Mouse (Mus musculus) testis, adult 2 months (tissue): Measurements from ENCODE around the gene Dok4. TPM values are rescaled to one million over a fixed set of nuclear protein-coding genes. Genes with fewer than 3 reads are reported as not detected.
A peak's percentile ranks its signal among the peaks of the same experiment; 100 is the strongest.
"Not testable (repeated sequence)": the region's sequence is repeated elsewhere in the genome, so short reads cannot be mapped to it uniquely, and the experiment has no call there.

ENCODE experiments used
- H3K27ac ChIP-seq: fragments of 200-500 bp; 2 replicates; pipeline ENCODE4 v1.5.1; 2012; ENCODE audit warnings: low read depth, low read length; ENCODE audit not compliant: control insufficient read depth, insufficient read depth
- H3K27me3 ChIP-seq: fragments of 200-500 bp; 2 replicates; pipeline ENCODE4 v1.6.1; 2012; ENCODE audit warnings: mild to moderate bottlenecking, low read length, moderate library complexity; ENCODE audit not compliant: control insufficient read depth, insufficient read depth
- H3K36me3 ChIP-seq: fragments of 200-500 bp; 2 replicates; pipeline ENCODE4 v1.6.1; 2012; ENCODE audit warnings: mild to moderate bottlenecking, low read length; ENCODE audit not compliant: control insufficient read depth, insufficient read depth
- H3K4me1 ChIP-seq: fragments of 200-500 bp; 2 replicates; pipeline ENCODE4 v1.6.1; 2012; ENCODE audit warnings: low read length; ENCODE audit not compliant: control insufficient read depth, insufficient read depth
- H3K4me3 ChIP-seq: fragments of 200-500 bp; 2 replicates; pipeline ENCODE4 v1.5.1; 2012; ENCODE audit warnings: low read depth, mild to moderate bottlenecking, low read length, moderate library complexity, mixed read lengths; ENCODE audit not compliant: control insufficient read depth
- CTCF ChIP-seq: fragments of 200-500 bp; IDR thresholded peaks from 2 replicates; pipeline ENCODE4 v1.5.1; 2012; ENCODE audit warnings: low read depth, mild to moderate bottlenecking, inconsistent platforms, low read length, moderate library complexity; ENCODE audit not compliant: control insufficient read depth, insufficient read depth, insufficient replicate concordance
- POLR2A ChIP-seq: fragments of 200-500 bp; IDR thresholded peaks from 2 replicates; pipeline ENCODE4 v1.6.1; 2012; ENCODE audit warnings: low read depth, mild to moderate bottlenecking, inconsistent platforms, low read length, moderate library complexity; ENCODE audit not compliant: control insufficient read depth
- polyA plus RNA-seq: library from polyadenylated mRNA; depleted of rRNA; stranded (reverse); fragments of >200 nt; gene quantifications from 2 replicates; pipeline ENCODE4 v1.2.3, GENCODE M21; 2012

Gene Dok4
- polyA plus RNA-seq, 1 experiment, result 1.5 TPM

DNA sequence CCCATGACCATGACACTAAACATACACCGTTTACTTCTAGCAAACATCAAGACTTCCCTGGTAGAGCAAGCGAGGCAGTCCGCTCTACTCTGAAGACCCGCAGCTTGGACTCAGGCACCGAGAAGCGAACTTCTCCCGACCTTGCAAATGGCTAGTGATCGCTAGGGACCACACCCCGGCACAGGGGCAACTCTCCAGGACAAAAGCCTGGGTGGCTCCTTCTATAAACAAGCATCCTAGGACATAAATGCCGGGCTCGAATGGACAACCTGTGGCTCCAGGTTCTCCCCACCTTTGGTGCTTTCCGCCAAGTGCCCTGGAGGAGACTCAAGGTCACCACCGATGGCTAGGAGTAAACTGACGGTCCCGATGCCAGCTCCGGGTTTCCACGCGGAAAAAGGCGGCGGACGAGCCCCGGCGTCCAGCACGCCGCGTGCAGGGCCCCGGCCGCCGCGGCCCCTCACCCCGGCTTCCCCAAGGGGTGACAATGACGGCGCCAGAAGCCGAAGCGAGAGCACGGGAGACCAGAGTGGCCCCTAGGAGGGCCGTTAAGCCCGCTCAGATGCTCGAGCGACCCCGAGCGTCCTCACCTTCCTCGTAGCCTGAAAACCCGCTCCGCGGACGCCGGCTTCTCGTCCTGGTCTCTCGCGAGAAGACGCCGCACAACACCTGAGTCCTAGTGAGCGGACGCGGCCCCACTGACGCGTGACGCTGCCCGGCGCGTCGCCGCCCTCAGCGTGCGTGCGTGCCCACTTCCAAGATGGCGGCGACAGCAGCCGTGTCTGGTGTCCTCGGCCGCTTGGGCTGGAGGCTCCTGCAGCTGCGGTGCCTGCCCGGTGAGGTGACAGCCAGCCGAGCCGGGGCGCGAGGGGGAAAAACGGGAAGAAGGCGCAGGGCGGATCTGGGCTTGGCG is 38.2 kb downstream of the Dok4 start, which contains the start of the genes Coq9 and Ciapin1:
Gene Coq9 (plus strand): TSS at position 660 of the 913 bp plus-strand sequence.
Gene Ciapin1 (minus strand): TSS at position 697 of the 913 bp plus-strand sequence.
- TF ChIP-seq POLR2A (peak; percentile 91), CTCF (no peak)
- Histone ChIP-seq H3K36me3 (no peaks in the 10 kb centered on the region), H3K27me3 (no peaks in the 10 kb centered on the region), H3K4me1 (peaks cover 4% of the 10 kb centered on the region), H3K27ac (peak within 1 kb of the TSS; percentile 88), H3K4me3 (peak within 1 kb of the TSS; percentile 94)

DNA sequence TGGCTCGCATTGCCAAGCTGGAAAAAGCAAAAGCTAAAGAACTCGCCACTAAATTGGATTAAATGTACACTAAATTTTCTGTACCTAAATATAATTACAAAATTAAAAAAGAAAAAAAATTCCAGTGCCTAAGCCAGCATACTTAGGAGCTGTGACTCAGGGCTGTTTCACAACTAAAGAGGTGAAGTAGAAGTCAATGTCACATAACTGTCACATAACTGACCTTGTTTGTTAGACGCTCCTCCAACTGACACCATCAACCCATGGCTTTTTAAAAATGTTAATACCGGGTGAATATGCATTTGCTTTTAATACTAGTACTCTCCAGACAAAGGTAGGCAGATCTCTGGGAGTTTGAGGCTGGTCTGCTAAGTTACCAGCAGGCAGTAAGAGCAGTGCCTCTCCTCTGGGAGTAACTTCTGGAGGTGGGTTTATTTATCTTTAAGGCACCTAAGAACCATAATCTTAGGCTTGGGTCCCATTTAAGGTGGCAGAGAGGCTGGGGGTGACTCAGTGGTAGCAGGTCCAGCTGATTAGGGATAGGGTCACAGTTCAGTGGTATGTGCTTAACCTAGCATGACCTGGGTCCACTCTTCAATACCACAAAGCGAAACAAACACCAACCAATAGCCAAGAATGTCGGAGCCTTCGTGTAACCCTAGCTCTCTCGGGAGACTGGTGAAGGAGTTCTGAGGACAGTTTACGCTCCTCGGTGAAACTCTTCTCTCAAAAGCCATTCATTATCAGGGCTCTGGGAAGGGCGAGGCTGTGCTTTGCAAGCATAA is 39.5 kb downstream of the Dok4 start:
- TF ChIP-seq POLR2A (no peak), CTCF (no peak)
- H3K27me3 ChIP-seq, result no peaks in the 10 kb centered on the region
- H3K27ac ChIP-seq, result no peak overlapping the region
- peaks cover under 1% of the 10 kb centered on the region; the same call in 1 of the 2 replicates for H3K36me3 ChIP-seq
- H3K4me3 ChIP-seq, result peak overlapping the region; percentile 61
- peaks cover 4% of the 10 kb centered on the region for H3K4me1 ChIP-seq

DNA sequence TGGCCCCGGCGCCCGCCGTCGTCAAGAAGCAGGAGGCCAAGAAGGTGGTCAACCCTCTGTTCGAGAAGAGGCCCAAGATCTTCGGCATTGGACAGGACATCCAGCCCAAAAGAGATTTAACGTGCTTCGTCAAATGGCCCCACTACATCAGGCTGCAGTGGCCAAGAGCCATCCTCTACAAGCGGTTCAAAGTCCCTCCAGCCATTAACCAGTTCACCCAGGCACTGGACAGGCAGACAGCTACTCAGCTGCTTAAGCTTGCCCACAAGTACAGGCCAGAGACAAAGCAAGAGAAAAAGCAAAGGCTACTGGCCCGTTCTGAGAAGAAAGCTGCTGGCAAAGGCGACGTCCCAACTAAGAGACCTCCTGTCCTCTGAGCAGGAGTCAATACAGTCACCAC is 40.4 kb downstream of the Dok4 start:
- H3K4me3 ChIP-seq, result peak overlapping the region; percentile 5; the same call in 1 of the 2 replicates
- H3K4me1 ChIP-seq, result not testable (repeated sequence)

DNA sequence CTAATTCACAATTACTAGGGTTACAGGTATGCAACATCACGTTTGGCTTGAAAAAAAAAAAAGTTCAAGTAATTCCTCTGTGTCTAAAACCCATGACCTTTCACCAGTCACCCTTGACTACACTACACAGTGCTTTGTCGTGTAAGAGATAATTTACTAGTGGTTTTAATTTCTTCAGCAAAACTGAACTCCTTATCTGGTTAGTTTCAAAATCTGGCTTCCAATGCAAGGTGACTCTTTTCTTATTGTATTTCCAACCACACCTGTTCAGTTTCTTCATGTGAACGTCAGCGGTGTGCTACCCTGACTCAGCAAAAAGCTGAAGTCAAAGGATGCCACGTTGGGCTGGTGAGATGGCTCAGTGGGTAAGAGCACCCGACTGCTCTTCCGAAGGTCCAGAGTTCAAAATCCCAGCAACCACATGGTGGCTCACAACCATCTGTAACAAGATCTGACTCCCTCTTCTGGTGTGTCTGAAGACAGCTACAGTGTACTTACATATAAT is 42.2 kb downstream of the Dok4 start:
- not testable (repeated sequence) for H3K4me1 ChIP-seq, H3K27me3 ChIP-seq, H3K27ac ChIP-seq, H3K36me3 ChIP-seq, H3K4me3 ChIP-seq

More for the DNA sequence above, 40.4 kb downstream of the Dok4 start:
- not testable (repeated sequence) for H3K36me3 ChIP-seq, H3K27ac ChIP-seq, H3K27me3 ChIP-seq

DNA sequence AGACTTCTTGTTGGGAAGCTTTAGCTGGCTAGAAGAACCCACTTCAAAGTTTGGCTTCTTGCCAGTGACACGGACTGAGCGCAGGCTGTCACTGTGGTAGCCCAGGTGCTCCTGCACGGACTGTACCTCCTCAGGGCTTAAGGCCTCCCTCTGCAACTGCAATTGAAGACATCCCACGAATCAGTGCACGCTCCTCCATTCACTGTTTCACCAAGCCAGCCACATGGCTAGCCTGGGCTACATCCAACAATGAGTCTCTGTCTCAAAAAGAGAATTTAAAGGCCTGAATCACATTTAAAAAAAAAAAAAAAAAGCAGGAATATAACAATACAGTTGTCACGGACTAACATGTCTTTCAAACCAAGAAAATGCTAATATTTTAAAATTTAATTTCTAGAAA is 47.8 kb downstream of the Dok4 start:
- Histone ChIP-seq H3K27ac (no peak overlapping the region), H3K4me3 (no peak overlapping the region), H3K36me3 (peaks cover 8% of the 10 kb centered on the region), H3K27me3 (no peaks in the 10 kb centered on the region), H3K4me1 (no peaks in the 10 kb centered on the region)
- TF ChIP-seq CTCF, result no peak
- TF ChIP-seq POLR2A, result no peak

DNA sequence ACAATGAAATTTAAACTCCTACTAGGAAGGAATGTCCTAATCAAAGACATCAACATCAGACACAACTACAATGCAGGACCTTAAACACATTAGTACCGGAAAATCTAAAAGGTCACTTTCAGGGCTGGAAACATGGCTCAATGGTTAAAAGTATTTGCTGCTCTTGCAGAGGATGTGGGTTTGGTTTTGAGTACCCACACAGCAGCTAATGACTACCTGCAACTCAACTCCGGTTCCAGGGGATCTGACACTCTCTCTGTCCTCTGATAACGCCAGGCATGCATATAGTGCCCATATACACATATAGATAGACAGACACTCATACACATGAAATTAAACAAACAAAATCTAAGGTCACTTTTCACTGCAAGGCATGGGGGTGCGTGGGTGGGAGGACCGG is 49.9 kb downstream of the Dok4 start:
- Histone ChIP-seq H3K4me1 (0 out of 2 replicates have a peak, but pooled peaks cover 2% of the 10 kb centered on the region), H3K4me3 (no peak overlapping the region), H3K27ac (no peak overlapping the region), H3K36me3 (peaks cover 6% of the 10 kb centered on the region), H3K27me3 (no peaks in the 10 kb centered on the region)
- no peak for TF ChIP-seq CTCF

DNA sequence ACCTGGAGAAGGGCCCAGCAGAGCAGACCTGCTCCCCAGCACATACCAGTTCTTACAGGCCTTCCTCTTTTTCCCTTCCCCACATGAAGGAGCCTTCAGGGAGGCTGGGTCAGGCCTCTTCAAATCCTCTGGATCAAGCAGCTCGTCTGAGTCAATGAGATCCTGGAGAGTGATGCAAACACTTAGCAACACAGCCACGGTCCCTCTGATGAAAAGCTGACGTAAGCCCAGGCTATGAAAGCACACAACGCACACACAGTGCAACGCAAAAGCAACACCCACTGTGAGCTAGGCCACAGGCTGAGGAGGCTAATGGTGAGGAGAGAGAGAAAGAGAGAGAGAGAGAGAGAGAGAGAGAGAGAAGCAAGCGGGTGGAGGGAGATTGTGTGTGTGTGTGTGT is 51.0 kb downstream of the Dok4 start:
- Histone ChIP-seq H3K4me1 (0 out of 2 replicates have a peak, but pooled peaks cover 2% of the 10 kb centered on the region), H3K4me3 (no peak overlapping the region), H3K27me3 (no peaks in the 10 kb centered on the region), H3K36me3 (peaks cover 5% of the 10 kb centered on the region), H3K27ac (no peak overlapping the region)
- TF ChIP-seq CTCF (no peak), POLR2A (no peak)
